ENCODE assay signal across 9 mouse cellular contexts in the genomic region with DNA sequence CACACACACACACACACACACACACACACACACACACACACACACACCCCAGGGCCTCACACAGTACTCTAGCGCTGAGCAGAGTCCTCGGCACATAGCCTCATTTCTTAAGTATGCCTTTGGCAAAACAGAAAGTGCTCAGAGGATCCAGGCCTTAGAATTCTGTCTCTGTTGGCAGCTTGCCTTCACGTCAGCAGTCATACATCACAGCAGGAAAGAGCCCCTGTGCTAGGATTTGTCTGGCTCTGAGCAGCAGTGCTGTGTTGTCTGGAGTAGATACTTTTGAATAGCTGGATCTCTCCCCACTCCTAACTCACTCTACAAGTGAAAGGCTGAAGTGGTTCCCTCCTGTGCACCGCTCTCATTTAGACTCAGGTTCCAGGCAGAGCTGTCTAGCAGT. TPM values are rescaled to one million over a fixed set of nuclear protein-coding genes. Genes with fewer than 3 reads are reported as not detected.
DNase-seq lines count a peak whose midpoint lies in the region; ATAC-seq and TF ChIP-seq lines count a peak whose summit lies in the region.
"Had no signal": no experiment of that assay in that cellular context is flagged by ENCODE, and none has a peak within 500 bp of the region (broad histone marks: within the 10 kb centered on the region; RNA-seq: fewer than 3 reads in every experiment).

No protein-coding gene starts in this region.

- peak; percentile 70 for DNase-seq in forebrain, postnatal 0 days
- DNase-seq in kidney, postnatal 14 days: peak; percentile 65
- no peak for DNase-seq in kidney, adult 8-10 months
- DNase-seq in kidney, postnatal 4 days: peak; percentile 52 to 65
- DNase-seq in embryo, embryonic 10.5 days (ENCODE audit: low spot score): no peak
- no peak for DNase-seq in frontal cortex, adult 2 months (ENCODE audit: extremely low spot score in 1 of 2, low spot score in 1 of 2)
- DNase-seq: adrenal gland, adult 2 months had no signal

- peaks cover 54% of the 10 kb centered on the region for H3K36me3 ChIP-seq in forebrain, postnatal 0 days (ENCODE audit: insufficient read depth)
- peaks cover 84% of the 10 kb centered on the region for H3K36me3 ChIP-seq in forebrain, embryonic 13.5 days (ENCODE audit: poor library complexity, severe bottlenecking)
- no peaks in the 10 kb centered on the region; the same call in 1 of the 2 replicates for H3K36me3 ChIP-seq in ES-Bruce4 (ENCODE audit: control insufficient read depth, insufficient read depth, low read length, poor library complexity, severe bottlenecking)

- H3K27me3 ChIP-seq in forebrain, postnatal 0 days (ENCODE audit: insufficient read depth, low read length): no peaks in the 10 kb centered on the region
- no peaks in the 10 kb centered on the region for H3K27me3 ChIP-seq in forebrain, embryonic 13.5 days
- H3K27me3 ChIP-seq in ES-Bruce4 (ENCODE audit: control insufficient read depth, insufficient read depth, low read length, poor library complexity, severe bottlenecking): no peaks in the 10 kb centered on the region

- no peak overlapping the region for H3K4me2 ChIP-seq in forebrain, postnatal 0 days (ENCODE audit: low read depth)
- no peak overlapping the region for H3K4me2 ChIP-seq in forebrain, embryonic 13.5 days

- ATAC-seq in forebrain, postnatal 0 days: peak; percentile 23
- no peak for ATAC-seq in forebrain, embryonic 13.5 days

- H3K4me3 ChIP-seq in forebrain, postnatal 0 days (ENCODE audit: low read depth, low read length): no peak overlapping the region
- no peak overlapping the region for H3K4me3 ChIP-seq in forebrain, embryonic 13.5 days
- H3K4me3 ChIP-seq in ES-Bruce4 (ENCODE audit: low read depth, low read length): no peak overlapping the region

- no peaks in the 10 kb centered on the region for H3K4me1 ChIP-seq in forebrain, postnatal 0 days (ENCODE audit: insufficient read depth)
- peaks cover 3% of the 10 kb centered on the region; the same call in 1 of the 2 replicates for H3K4me1 ChIP-seq in forebrain, embryonic 13.5 days
- H3K4me1 ChIP-seq in ES-Bruce4 (ENCODE audit: control insufficient read depth, insufficient read depth, low read length): peaks cover 4% of the 10 kb centered on the region

- H3K9ac ChIP-seq in forebrain, postnatal 0 days: no peak overlapping the region
- H3K9ac ChIP-seq in forebrain, embryonic 13.5 days: no peak overlapping the region
- no peak overlapping the region for H3K9ac ChIP-seq in ES-Bruce4 (ENCODE audit: low read depth, poor library complexity, severe bottlenecking)

- no peak for TF ChIP-seq POLR2A in ES-Bruce4 (IDR thresholded peaks at IDR 0.05; ENCODE audit: insufficient read depth, low read length)

- H3K27ac ChIP-seq in forebrain, postnatal 0 days (ENCODE audit: low read depth, low read length): no peak overlapping the region
- no peak overlapping the region for H3K27ac ChIP-seq in forebrain, embryonic 13.5 days
- 0 out of 2 replicates have a peak overlapping the region, but pooled peaks have one; percentile 9 for H3K27ac ChIP-seq in ES-Bruce4 (ENCODE audit: insufficient read depth, low read length)

- 37% methylated on average over 4 of the region's 4 CpGs for WGBS in forebrain, postnatal 0 days
- 65% methylated on average over 4 of the region's 4 CpGs for WGBS in forebrain, embryonic 13.5 days

- no peak for TF ChIP-seq CTCF in forebrain, postnatal 0 days (IDR thresholded peaks at IDR 0.05; ENCODE audit: low read depth)
- TF ChIP-seq CTCF in ES-Bruce4 (IDR thresholded peaks at IDR 0.05; ENCODE audit: low read depth, low read length): no peak

- no peaks in the 10 kb centered on the region for H3K9me3 ChIP-seq in forebrain, postnatal 0 days (ENCODE audit: low read length)
- H3K9me3 ChIP-seq in forebrain, embryonic 13.5 days (replicated peaks): no peaks in the 10 kb centered on the region
- H3K9me3 ChIP-seq in ES-Bruce4 (replicated peaks; ENCODE audit: control insufficient read depth, insufficient read depth, low read length, poor library complexity, severe bottlenecking): no peaks in the 10 kb centered on the region

- 0 out of 2 replicates have a peak, but pooled peaks have one; percentile 10 for TF ChIP-seq EP300 in ES-Bruce4 (IDR thresholded peaks at IDR 0.05; ENCODE audit: insufficient read depth, low read depth, low read length)

RNA-seq across cellular contexts. Expression of a gene that starts 36.4 kb away (rescaled TPM):
- 9.4 and 13.6 TPM in 2 replicates for total RNA-seq in forebrain, postnatal 0 days (2014; rRNA removed)
- 3.2 and 4.8 TPM in 2 replicates for polyA plus RNA-seq in forebrain, postnatal 0 days (2015; fragmentation: Nextera tagmentation; extraction: Ambion mirVana)
- polyA plus RNA-seq in forebrain, embryonic 13.5 days (2015; fragmentation: Nextera tagmentation; extraction: Ambion mirVana): 2.8 and 3.9 TPM in 2 replicates
- polyA plus RNA-seq in ES-Bruce4 (2011; ENCODE audit: insufficient read depth, insufficient read length, low read depth, missing spikeins): 11.0 and 11.7 TPM in 2 replicates
- 8.1 and 8.6 TPM in 2 replicates for polyA plus RNA-seq in frontal cortex, adult 2 months (2012; rRNA removed)

Comparison
In these comparisons a context has a peak if more than half of its experiments do, and no peak if none do; other contexts are left out.
1. DNase-seq: peak in forebrain, postnatal 0 days (single experiment), kidney, postnatal 14 days (single experiment) and kidney, postnatal 4 days (2 of 2); none in kidney, adult 8-10 months (0 of 2), embryo, embryonic 10.5 days (single experiment) and frontal cortex, adult 2 months (0 of 2).